Mouse (Mus musculus): ENCODE data around the gene Cnga3. TPM values are rescaled to one million over a fixed set of nuclear protein-coding genes. Genes with fewer than 3 reads are reported as not detected.

Gene Cnga3
- total RNA-seq (2021) = not detected

DNA sequence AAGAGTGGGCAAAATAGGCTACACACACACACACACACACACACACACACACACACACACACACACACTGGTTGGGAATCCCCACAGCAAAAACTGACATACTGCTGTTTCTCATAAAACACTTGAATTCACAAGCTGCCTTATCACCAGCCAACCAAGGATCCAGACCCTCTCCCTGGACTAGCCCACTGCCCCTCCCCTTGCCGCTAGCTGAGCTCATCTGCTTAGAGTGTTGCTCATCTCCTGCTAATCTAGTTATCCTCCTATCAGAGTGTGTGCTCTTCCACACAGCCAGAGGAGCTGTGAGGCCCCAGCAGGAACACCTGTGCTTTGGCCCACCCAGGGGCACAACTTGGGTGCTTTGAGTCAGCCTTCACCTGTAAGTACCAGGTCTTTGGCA is at the start of gene Cnga3:
Cnga3 (plus strand) TSS at position 291 of the 400 bp plus-strand sequence.
- DNase-seq = no peak

DNA sequence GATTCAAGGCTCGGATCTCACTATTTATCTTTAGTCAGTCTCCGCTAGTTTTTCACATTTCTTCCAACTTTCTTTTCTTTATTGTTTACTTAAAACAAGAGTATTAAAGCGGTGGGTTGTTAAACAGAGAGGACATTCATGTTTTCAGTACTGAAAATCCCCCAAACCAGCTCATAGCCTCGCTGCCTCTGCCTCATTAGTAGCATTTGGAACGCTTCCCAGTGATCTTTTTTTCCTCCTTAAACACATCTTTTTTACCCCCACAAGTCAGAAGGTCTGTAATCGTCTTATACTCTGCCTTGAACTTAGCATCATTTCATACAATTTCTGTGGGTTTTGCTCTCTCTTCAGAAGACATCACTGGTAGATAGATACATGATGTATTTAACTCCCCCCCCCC is 48.2 kb upstream of the Cnga3 start:
- DNase-seq = no peak

DNA sequence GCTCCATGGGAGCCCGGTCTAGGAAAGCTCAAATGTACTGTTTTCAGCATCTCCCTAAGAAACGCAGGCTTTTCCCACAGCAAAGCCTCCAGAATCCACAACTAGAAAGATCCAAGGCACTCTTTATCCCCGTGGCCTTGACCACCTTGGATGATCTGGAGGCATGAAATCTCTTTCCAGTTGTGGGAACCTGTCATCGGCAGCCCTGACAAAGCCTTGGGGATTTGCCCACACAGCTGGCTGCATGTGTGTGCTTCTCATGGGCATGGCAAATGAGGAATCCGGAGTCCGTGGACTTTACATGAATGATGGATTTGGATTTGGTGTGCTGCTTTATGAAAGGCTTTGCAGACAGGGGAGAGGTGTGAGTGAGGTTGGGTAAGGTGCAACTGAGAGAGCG is 46.3 kb upstream of the Cnga3 start:
- DNase-seq = no peak

DNA sequence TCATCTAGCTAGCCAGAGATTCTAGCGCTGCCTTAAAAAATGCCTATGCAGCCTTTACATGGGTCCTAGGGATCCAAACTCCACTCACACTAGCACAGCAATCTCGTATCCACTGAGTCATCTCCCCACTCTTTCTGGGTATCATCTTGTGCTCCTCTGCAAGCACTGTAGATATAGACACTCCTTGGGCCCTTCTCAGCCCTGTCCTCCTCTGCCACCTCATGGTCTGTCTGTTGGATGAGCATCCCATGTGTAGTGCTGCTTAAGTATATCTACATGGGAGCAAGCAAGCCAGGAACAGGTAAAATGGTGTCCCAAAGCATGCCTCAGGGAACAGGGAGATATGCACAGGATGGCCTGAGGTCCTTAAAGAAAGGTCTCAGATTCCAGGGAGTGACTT is 36.4 kb upstream of the Cnga3 start:
- DNase-seq = no peak

DNA sequence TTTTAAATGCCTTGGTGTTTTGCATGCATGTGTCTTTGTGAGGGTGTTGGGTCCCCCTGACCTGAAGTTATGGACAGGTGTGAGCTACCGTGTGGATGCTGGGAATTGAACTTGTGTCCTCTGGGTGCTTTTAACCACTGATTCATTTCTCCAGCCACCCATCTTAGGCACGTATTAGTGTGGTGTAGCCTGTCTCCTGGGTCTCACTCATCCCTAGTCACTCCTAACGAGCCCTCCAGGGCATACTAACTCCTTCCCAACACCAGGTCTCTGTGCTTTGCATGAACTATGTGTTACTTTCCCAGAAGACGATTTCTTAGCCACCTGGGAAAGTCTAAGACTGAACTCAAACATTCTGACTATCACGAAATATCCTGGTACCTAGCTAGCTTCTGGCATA is 34.4 kb upstream of the Cnga3 start:
- no peak for DNase-seq

DNA sequence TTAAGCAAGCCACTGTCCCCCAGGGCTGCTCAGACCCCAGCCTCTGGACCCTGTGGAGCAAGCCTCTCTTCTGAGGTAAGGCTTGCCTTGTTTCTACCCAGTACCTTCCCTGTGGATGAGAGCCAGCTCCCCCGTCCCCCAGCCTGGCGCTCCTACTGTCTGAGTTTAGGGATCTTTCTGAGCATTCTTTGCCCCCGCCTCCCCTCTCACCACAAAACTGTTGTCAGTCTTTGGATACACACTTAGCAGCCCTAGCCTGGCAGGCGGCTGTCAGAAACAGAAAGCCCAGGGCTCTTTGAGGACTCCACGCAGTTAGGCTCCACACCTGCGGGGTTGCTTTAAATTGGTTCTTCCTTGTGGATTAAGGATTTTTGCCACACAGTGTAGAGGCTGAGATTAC is 27.2 kb upstream of the Cnga3 start:
- DNase-seq = no peak

DNA sequence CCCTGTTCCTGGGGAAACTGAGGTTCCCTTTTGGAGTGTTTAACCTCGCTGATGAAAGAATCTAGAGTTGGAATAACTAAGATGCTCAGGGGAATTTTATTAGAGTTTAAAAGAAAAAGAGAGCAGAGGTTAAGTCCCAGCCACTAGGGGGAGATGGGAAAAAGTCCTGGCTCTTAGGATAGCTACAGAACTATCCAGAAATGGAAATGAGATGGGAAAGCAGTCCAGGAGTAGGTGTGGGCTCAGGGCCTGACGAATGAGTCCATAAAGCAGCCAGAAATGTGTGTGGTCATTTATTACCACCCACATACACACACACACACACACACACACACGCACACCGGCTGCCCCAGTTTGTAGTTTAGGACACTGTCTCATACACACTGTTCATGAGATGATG is 19.6 kb upstream of the Cnga3 start:
- peak; percentile 5 for DNase-seq

DNA sequence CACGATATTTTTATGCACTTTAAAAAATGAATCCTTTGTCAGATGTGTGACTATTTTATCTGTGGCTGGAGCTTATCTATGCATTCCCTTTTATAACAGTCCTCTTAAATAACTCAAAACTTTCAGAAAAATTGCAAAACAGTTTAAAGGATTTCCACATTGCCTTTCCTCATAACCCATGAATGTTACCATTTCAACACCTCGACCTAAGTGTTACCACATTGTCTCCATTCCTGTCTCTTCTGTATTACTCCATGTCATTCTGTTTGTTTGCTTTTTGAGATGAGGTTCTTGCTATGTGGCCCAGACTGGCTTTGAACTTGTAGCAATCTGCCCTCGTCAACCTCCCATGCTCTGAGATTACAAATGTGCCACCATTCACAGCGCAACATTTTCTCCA is 12.8 kb upstream of the Cnga3 start:
- no peak for DNase-seq

DNA sequence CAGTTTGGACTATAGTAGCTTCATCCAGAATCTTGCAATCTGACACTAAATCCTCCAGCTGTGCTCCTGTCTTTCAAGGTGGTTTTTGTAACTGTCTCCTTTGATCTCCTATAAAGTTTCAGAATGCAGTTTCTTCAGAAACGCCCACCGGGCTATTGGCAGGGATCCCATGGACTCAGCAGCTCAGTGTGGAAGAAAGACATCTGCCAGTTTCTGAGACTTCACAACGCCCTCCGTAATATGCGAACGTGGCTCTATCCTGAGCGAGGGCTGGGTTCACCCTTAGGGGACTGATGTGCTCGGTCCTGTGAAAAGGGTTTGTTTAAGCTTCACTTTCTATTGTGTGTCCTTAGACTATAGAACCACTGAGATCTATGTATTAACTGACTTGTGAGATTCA is 6.5 kb upstream of the Cnga3 start:
- no peak for DNase-seq

DNA sequence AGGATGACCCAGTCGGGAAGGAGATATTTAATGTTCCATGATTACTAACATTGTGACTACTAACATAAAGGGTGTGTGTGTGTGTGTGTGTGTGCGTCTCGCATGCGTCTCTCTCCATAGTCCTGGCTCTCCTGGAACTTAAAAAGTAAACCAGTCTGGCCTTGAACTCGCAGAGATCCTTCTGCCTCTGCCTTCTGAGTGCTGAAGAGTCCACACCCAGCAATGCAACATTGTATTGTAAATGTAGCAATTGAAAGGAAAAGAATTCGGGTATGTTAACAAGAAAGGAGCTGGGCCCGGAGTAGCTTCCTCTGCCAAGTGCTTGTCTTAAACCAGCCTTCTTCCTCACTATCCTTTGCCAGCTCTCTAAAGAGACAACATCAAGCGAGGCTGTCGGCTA is 1.9 kb upstream of the Cnga3 start:
- no peak for DNase-seq

DNA sequence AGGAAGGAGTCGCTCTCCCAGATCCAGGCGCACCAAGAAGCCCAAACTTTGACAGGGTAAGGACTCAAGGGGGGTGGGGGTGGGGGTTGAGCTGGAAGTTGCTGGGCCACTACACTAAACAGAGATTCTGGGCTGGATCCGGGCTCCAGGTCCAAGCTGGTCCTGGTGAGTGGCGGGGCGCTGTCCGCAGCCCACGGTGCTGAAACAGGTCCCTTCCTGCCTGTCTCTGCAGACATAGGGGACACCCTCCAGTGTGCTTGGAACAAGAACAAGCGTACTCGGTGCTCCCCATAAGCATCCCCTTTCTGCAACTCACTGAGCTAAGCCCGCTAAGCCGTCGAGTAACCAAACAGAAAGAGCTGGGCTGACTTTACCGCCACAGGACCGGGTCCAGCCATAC is 4.2 kb downstream of the Cnga3 start:
- DNase-seq = peak; percentile 83

DNA sequence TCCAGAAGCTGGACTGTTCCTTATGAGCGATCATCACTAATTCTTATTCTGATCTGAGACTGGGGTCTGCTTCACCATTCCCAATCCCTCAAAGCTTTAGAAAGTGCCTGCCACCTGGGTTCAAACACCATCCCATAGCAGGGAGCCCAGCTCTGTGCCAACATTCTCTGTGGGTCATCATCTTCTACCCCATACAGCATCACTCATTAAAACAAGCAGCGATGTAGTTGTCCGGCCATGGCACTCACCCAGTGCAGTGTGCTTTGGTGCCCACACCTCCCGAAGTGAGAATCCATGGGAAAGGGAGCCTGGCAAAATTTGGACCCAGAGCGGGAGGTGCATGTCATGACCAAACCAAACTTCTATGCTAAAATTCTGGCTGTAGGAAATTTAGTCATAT is 5.4 kb downstream of the Cnga3 start:
- DNase-seq = no peak

DNA sequence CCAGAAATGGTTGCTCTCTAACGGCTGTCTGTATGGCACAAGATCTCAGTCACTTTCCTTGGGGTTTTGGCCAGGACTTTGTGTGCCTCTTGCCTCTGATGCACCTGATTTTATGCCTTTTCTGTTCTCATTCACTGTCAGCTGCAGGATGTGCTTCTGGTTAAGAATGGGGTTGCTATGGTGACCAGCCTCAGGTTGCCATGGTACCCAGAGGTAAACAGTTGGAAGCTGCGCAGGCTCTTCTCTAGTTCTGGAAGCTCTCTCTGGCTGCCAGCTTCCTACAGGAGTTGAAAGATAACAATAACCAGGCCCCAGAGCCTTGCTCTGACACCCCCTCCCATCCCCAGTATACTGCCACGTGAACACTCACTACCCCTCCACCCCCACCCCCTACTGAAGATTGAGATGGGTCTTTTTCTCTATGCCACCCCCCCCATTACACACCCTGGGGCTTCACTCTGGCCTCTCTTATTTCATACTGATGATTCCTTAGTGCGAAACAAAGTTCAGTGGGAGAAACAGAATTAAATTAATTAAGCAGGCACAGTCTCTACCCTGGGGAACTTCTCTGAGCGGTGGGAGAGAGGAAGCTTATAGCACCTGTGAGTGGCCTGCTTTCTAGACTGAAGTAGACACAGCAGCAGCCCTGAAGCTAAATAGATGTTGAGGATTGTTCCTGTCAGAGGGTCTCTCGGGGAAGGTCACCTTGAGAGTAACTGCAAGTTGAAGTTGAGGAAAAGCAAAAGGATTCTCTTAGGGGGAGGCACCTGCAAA is 6.1 kb downstream of the Cnga3 start:
- no peak for DNase-seq

DNA sequence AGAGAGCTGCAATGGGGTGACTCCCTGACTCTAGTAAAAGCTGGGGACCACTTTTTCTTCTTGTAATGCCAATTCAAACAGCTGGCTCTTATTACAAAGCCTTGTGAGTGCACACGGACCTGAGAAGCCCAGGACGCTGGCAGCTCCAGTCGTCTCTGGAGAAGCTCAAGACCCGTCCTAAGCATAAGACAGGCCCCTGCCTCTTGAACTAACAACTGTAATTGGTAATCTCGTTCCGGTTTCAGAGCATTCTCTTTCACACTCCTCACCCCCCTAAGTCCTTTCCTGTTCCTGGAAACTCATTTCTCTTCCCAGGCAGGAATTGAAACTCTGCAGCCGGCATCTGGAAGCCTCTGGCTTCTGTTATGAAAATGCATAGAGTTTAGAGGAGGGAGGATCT is 7.8 kb downstream of the Cnga3 start:
- DNase-seq = no peak

DNA sequence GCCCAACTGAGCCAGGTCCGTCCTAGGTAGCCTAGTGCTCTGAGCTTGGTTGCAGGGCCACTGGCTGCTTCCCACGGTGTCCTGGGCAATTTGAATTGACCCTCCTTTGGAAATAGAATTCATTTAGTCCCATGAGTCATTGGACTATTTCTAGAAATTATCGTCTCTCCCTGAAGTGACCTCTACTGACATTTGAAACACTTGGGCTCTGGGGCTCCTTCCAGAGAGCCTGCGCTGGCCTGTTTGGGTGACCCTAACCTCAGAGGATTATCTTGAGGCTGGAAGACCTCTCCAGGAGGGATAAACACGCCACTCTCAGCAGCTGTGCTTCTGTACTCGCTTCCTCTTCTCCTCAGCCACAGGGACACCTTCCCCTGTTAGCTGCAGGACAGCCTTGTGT is 16.2 kb downstream of the Cnga3 start:
- DNase-seq = no peak

DNA sequence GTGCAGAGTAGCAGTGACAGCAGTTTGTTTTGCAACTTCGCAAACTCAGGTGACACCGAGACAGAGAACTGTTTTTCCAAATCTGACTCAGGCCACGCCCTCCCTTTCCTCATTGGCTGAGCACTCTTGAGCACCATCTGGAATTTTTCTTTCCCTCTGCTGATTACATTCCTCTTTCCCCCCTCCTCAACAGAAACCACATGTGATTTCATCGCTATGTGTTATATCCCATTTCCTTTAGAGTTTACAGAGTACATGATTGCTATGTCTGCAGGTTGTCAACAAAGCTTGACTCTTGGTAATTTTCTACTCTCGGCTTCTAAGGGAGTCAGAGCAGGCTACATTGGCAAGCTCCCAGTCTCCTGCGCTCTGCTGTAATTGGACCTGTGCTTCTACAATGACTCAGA is 17.1 kb downstream of the Cnga3 start:
- DNase-seq = peak; percentile 23

DNA sequence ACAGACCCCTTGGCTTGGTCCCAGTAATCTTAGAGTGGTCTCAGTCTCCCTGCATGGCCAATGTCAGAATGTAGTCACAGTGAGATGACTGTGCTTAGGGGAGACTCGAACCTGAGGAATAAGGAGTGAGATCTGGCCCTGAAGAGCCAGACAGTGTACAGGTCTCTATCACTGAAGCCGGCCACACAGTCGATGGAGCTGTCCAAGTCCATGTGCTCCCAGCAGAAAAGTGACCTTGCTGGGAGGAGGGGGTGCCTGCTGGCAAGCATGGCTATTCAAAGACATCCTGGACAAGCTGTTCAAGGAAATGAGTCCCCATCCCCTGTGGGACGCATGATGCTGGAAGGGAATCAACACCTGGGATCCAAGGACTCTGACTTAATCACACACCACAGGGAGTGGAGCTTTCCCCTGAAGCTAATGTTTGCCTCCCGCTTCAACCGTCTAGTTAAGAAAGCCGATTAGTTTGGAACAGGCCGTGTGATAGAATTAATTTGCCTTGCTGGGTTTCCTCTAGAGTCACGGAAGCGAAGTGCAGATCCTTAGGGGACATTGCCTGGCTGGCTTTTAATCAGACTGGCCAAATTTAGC is 24.9 kb downstream of the Cnga3 start:
- no peak for DNase-seq

DNA sequence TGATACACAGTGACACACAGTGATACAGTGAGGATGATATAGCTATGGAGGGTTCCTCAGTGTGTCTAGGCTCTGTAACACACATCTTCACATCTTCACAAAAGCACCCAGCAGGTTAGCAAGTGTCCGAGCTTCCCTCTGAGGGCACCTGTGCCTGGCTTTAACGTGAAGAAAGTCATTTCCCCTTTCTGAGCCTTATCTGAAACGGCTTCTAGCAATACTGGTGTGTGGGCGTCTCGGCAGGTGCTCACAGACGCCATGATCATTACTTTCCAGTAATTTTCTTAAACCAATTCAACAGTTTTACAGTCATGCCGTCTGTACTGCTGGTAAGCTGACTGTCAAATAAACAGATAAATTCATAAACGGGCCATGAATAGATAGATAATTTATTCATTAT is 28.0 kb downstream of the Cnga3 start:
- DNase-seq = no peak

DNA sequence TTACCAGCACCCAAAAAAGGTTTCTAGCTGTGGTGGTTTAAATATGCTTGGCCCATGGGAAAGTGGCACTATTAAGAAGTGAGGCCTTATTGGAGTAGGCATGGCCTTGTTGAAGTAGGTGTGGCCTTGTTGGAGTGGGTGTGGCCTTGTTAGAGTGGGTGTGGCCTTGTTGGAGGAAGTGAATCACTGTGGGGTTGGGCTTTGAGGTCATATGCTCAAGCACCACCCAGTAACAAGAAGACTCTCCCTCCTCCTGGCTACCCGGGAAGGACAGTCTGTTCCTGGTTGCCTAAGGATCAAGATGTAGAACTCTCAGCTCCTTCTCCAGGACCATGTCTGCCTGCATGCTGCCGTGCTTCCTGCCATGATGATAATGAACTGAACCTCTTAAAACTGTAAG is 32.2 kb downstream of the Cnga3 start:
- no peak for DNase-seq

DNA sequence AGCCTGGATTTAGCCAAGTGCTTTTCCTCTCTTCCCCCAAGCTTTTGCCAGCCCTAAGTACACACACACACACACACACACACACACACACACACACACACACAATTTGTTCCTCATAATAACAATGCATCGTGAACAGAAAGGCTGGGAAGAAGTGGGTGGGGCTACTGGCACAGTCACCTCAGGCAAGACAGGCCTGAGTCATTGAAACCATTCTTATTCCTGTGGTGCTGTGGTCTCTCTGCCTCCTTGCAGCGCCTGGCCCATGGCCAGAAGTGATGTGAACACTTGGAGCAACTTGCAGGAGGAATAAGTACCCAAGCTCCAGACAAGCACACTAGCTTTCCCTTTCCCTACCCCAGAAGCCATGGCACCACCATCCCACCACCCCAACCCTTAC is 34.2 kb downstream of the Cnga3 start:
- peak; percentile 28 for DNase-seq

DNA sequence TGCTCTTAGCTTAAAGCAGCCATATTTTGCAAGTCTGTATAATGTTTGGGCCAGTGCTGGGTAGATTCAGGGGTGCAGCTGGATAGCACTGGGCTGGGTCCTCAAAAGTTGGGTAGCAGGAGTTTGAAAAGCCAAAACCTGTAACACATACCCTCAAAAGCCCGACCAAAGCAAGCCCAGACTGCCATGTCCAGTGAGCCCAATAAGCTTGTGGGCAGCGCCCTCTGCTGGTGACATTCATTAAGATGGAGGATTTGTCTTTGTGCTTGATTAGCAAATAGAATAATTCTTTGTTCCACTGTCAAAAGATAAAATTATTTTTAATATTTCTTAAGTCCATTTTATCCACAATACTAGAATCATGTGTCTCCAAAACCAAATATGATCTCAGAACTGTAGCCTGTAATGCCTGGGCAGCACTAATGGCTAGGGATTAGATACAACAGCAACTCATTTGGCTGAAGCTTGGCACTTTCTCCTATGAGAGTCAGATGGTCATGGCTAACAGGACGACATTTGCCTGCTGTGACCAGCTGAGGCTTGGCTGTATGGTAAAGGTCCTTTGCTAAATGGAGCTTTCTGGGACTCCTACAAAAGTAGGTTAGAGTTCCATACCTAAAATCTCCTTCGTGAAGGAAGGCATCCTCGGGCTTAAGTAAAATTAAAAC is 36.5 kb downstream of the Cnga3 start:
- DNase-seq = peak; percentile 89

DNA sequence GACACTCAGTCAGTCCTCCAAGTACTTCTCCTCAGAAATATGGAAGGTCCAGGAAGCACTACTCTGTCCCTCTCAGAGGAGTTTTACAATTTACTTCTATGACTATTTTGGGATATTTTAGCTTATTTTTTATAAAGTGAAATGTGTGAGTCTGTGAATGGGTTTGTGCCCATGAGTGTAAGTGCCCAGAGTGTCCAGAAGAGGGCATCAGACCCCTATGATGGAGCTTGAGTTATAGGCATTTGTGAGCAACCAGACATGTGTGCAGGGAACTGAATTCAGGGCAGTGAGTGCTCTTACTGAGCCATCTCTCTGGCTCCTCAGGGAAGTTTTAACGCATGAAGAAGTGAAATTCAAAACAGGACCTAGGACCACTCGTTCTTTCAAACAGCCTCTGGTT is 44.2 kb downstream of the Cnga3 start:
- DNase-seq = no peak

DNA sequence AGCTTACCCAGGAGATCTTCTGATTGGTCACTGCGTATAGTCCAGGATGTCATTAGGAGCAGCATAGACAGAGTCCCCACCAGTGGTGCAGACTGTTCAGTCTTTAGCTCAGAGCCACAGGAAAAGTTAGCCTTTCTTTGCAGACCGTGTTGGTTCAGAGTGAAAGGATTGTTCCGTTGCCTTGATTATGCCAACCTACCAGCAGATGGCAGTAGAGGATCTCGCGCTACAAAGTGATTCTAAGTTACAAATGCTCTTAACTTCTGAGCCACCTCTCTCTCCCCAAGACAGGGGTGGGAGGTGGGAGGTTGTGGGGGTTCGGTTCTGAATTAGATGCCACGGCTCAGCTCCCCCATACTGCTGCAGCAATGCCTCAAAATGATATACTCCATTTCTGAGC is 58.2 kb downstream of the Cnga3 start:
- peak; percentile 69 for DNase-seq

DNA sequence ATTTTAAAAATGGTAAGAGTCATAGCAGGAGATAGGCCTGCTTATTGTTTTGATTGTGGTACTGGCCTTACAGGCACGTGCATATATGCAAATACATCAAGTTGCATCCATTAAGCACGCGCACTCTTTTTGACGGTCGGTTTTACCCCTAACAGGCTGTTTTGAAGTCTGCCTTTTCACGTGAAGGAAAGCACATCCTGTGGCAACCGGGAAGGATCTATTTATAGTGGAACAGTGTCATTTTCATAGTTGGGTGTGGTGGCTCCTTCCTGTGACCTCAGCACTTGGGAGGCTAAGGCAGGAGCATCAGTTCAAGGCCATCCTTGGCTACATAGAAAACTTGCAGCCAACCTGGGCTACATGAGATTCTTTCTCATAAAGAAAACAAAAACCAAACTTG is 72.3 kb downstream of the Cnga3 start:
- no peak for DNase-seq
